Mouse (Mus musculus) adrenal gland, adult (tissue): ENCODE data around the gene Arpc5l.
A peak's percentile ranks its signal among the peaks of the same experiment; 100 is the strongest.

Experiments used
- DNase-seq, 2 experiments: peaks; one replicate each; pipeline ENCODE4 v3.0.0; 2022 to 2023; ENCODE audit warnings: low spot score in 1 of 2; ENCODE audit not compliant: inconsistent age in 2 of 2

Gene Arpc5l

DNA sequence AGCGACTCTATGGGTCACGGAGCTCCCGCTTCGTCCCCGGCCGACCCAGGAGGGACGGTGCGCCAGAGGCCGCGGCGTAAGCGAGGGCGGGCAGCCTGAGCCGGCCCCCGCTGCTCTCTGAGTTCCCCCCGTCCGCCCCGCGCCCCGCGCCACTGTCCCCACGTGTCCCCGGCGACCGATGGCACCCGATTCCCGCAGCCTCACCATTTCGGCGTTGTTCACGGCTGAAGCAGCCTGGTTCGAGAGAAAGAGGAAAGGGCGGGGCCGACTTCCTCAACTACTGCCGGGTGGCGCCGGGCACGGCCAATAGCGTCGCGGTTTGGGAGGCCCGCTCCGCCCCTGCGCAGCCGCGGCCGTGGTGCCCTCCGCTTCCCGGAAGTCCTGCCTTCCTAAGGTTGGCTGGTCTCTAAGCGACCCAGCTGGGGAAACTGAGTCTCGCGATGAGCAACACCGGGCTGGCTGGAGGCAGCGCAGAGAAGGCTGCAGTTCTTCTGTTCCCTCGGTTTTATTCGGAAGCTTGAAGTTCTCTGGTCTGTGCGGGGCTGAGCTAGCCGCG lies at the start of gene Arpc5l:
Arpc5l (plus strand) TSS at position 469 of the 556 bp plus-strand sequence.
- peak; percentile 94 to 97 for DNase-seq

DNA sequence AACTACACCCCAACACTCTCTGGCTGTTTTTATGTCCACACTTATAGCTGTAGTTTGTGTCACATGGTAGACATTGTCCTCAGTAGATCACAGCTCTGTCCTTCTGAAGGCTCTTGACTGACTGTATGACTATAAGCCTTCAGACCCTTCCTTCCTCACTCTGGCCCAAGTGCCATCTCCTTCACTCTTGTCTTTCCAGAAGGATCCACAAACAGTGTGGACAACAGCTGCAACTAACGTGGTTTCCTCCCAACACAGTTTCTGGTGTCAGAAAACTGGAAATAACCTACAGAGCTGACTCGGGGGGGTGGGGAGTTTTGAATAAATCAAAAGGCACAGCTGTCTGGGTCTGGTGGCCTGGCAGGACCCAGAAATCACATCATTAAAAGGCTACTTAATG lies 49.1 kb upstream of the Arpc5l start:
- DNase-seq = no peak

DNA sequence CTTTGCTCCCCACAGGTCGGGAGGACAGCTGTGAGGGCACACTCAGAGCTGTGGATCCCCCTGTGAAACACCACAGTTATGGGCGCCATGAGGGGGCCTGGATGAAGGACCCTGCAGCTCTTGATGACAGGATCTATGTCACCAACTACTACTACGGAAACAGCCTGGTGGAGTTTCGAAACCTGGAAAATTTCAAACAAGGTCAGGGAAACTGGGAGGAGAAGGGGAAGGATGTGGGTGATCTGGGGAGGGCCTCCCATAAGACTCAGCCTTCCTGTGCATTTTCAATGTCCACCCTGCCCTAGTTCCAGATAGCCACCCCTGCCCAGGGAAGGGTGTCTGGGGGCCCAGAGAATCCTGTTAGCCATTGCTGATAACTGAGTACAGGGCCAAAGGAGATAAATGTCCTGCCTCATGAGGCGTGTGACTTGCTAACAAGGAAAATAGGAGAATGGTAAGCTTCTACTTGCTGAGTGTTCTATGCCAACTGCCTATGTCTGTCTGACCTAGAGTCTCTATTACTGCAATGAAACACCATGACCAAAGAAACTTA lies 47.4 kb upstream of the Arpc5l start:
- DNase-seq = peak in 1 of 2 experiments; percentile 59

DNA sequence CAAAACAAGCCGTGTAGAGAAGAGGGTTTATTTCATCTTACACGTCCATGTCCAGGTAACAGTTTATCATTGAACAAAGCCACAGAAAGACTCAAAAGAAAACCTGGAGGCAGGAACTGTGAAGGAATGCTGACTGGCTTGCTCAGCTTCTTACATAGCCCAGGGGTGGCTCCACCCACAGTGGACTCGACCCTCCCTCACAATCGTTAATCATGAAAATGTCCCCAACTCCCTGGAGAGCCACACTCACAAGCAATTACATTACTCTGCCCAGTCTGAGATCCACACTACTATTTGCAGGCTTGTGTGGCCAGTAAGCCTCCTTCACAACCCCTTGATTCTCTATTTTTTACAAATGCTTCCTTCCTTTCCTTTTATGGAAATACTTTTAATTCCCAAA lies 41.0 kb upstream of the Arpc5l start:
- no peak for DNase-seq

DNA sequence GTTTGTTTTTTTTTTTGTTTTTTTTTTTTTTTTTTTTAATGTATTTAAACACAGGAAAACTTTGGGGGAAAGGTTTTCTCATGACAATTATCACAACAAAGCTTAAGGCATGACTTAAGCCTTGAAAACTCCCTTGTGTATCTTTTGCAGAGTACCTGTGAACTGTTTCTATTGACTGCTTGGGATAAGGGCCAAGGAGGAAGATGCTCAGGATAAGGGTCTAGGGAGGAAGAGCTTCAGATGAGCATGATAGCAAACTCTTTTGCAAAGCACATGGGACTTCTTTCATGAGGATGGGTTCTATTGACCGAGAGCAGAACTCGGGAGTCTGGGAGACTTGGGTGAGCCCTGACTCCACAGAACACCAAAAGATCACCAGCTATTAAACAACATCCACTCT lies 35.5 kb upstream of the Arpc5l start:
- no peak for DNase-seq

DNA sequence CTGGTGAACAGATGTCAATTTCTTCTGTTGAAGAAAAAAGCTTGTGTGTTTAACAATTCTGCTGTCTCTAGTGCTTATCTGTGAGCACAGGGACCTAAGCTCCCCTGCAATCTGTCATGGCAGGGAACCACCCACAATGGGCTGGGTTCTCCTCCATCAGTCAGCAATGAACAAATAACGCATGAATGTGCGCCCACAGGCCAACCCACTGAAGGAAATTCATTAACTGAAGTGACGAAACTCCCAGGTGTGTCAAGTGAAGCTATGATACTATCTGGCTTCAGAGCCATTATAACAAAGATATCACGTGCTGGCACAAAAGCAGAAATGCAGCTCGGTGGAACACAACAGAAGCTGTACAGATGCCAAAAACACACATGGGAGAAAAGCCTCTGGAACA lies 35.1 kb upstream of the Arpc5l start:
- no peak for DNase-seq

DNA sequence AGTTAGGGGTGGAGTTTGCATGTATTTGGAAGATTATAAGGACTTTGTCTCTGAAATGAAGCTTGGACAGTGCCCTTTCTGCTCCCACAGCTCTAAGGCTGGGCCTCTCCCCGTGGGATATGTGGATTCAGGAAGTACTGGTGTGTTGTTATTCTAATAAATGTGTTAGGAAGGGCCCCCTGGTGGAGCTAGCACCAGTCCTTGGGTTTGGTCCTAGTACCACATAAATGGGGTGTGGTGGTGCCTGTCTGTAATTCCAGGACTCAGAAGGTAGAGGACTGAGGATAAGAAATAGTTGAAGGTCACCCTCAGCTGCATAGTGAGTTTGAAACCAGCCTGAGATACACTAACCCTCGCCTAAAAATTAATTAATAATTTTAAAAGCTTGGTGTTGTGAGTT lies 31.9 kb upstream of the Arpc5l start:
- DNase-seq = peak in 1 of 2 experiments; percentile 53

DNA sequence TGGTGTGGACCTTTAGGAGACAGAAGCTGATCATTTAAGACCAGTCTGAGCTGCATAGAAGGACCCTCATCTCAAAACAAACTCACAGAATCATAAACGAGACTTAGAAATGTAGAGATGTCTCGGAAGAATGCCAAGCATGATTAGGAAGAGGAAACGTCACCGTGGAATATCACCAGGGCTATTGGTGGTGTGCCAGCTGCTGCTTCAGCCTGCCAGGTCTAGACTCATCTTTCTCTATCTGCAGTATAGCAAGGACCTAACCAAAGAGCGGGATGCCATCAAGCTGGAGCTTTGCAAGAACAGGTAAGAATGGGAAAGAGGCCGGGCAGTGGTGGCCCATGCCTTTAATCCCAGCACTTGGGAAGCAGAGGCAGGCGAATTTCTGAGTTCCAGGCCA lies 31.4 kb upstream of the Arpc5l start:
- peak; percentile 71 to 83 for DNase-seq

DNA sequence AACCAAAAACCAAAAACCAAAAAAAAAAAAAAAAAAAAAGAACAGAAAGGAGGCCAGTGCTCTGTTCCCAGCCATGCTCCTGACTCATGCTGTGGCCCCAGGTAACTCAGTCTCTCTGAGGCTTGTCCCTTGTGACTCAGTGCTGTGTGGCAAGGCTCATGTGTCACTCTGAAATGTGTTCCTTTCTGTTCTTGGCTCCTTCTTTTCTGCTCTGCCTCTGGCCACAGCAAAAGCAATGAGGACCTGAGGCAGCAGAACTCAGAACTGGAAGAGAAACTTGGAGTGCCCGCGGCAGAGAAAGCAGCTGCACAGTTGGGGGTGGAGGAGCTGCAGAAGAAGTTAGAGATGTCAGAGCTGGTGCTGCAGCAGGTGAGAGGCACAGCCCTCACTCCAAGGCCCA lies 31.0 kb upstream of the Arpc5l start:
- peak; percentile 64 to 71 for DNase-seq

DNA sequence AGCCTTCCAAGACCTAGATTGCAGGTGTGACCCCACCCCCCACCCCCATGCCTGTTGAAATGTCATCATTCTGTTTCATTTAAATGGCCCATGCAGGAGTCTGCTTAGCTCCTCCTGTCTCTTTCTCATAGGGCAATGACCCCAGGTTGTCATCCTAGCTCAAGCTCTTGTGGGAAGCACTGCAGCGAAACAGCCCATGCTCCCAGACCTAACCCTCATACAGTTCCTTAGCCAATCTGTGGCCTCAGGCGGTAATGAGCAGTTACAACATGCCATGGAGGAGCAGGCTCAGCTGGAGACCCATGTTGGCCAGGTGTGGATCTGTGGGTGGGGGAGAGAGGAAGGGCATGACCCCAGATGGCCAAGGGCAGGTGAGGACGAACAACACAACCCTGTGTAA lies 30.0 kb upstream of the Arpc5l start:
- no peak for DNase-seq

DNA sequence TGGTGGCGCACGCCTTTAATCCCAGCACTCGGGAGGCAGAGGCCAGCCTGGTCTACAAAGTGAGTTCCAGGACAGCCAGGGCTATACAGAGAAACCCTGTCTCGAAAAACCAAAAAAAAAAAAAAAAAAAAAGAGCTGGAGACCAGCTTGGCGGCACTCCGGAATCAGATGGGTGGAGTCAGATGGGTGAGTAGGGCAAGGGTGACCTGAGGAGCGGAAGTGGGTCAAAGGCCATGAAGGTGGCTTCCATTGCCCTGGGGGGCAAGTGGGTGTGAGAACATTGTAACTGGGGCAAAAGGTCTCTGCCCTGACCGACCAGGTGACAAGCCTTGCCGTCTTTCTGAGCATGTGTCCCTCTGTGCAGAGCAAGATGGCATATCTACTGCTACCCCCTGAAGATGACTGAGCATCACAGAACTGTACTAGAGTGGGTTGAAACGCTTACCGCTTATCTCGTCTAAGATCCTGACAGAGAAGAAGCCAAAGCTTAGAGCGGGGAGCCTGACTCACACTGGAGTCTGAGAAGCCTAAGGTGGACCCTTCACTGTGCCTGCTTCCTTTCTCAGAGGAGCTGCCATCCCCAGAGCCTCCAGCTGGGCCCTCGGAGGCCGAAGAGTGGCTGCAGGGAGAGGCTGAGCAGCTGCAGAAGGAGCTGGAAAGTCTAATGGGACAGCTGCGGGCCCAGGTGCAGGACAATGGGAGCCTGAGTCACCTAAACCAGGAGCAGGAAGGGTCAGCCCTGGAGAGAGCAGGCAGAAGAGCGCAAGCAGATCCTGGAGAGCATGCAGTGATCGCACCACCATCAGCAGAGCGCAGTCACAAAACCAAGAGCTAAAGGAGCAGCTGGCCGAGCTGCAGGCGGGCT lies 29.0 kb upstream of the Arpc5l start:
- DNase-seq = no peak

DNA sequence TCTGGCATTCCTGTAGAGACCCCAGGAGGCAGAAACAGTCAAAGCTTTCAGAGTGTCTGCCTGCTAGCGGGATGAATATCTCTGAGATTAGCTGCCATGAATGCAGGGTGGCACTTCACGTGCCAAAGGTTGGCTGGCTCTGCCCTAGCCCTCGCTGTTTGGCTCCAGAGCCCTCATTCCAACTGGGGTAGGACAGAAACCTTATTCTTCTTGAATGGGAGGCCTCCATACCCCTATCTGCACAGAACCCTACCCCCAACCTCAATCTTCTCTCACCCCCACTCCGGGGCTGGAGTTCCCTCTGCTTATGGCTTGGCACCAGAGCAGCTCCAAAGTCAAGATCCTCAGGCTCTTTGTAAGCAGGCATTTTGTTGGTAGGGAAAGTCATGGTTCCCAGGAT lies 27.3 kb upstream of the Arpc5l start:
- DNase-seq = no peak

DNA sequence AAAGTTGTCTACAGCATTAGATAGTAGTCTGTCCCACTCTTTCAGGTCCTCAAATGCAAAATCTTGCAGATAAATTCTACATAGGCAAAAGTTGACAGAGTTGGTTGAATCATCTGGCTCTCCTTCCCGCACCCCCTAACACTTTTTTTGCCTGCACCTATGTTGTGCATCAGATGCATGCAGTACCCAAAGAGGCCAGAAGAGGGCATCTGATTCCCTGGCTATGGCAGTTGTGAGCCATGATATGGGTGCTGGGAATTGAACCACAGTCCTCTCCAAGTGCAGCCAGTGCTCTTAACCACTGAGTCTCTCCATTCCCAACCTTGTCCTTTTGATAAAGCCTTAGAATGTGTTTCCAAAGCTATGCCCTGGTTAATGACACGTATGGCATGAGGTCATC lies 21.7 kb upstream of the Arpc5l start:
- DNase-seq = no peak

DNA sequence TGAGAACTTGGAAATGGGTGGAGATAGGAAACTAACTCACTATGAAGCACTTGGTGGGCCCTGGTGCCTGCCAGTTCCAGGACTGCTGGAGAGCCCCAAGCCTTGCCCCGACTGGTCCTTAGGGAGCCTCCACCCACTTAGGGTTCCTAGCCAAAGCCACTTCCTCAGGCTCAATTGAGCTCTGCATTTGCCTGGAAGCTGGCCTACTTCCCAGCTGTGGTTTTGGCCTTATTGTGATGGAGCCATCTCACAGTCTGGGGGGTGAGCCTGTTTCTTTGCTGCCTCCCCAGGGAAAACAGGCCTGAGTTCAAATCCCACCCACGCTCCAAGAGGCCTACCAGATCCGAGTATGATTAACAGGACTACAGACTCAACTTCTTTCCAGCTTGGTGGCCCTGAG lies 18.6 kb upstream of the Arpc5l start:
- peak in 1 of 2 experiments; percentile 47 for DNase-seq

DNA sequence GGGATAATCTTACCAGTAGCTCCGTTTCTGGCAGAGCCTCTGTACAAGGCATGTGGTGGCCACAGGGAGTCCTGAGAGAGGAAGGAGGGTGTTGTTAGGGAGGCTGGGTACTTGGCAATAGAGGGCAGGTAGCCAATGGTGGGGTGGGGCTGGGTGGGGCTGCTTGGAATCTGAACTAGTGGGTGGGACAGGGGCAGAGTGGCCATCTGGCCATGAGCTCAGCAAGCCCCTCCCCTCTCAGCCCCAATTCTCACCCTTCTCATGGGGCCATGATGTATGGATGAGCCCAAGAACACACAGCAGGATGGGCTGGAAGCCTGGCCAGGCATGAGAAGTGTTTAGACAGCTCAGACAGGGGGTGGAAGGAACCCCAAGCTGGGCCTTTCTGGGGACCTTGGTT lies 17.8 kb upstream of the Arpc5l start:
- DNase-seq = no peak

DNA sequence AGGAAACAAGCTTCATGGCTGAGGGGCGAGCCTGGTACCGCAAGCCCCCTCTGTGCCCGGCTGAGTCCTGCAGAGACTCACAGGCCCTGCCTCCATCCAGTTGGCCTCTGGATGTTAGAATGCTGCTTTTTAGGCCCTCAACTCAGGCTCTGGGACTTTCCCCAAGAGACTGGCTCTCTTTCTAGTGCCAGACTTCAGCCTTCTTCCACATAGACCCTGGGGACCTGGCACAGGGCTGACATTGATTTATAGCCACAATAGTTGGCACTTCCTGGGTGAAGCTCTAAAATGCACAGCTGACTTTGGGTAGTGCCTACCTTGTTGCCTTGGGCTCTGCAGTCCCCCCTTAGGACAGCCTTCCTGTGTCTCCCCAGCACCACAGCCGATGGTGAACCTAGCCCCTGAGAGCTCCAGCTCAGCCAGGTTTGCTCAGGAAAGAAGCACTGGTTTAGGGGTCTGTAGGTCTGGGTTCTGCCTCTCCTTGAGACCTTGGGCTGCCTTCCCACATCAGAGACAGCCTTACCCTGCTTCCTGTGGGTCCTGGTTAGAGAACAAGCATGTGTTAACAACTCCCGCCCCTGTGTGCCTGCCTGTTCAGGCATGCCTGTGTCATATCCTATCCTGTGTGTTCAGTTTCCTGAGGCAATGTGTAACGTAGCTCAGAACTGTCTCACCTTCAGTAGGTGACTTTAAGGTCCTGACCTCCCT lies 17.2 kb upstream of the Arpc5l start:
- DNase-seq = peak in 1 of 2 experiments; percentile 68

DNA sequence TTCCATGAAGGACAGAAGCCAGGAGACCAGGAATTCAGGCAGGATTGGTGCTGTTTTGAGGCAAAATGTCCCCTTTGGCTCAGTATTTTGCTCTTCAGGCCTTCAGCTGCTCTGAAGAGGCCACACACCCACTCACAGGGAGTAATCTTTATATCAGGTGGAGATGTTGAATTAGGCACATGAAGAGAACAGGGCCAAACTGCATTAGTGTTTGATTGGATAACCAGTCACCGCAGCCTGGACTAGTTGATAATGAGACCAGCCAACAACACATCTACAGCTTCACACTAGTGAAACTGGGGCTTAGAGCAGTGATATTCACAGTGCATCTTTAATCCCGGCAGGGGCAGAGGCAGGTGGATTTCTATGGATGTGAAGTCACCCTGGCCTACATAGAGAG lies 16.2 kb upstream of the Arpc5l start:
- DNase-seq = no peak

DNA sequence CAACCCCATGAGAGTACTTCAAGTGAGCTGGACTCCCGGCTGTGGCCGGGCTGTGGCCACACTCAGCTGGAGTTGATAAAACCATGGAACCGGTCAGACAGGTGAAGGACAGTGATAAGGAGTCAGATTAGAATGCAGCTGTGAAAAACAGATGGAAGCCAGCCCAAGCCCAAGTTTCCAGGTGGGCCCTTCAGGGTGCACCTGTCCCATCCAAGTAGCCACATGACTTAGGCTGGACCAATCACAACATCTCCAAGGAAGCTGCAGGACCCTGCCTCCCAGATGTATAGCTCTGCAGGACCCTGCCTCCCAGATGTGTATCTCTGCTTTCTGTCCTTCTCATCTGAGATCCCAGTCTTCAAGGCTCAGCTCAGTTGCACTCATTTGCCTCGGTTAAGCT lies 13.1 kb upstream of the Arpc5l start:
- DNase-seq = no peak

DNA sequence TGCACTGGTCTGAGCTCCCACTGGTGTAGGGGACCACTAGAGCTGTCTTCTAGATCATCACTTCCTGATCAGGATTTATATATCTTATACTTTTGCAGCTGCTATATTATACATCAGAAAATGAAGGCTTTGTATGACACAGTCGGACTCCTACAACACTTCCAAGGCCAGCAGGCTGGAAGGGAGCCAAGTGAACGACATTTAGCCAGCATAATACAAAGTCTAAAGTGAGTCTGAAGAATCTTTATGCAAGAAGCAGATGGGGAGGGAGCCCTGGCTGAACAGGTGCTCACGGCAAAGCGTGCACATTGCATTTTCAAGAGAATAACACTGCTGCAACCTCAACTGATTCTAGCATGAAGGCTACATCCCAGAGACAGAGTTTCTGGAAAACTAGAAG lies 12.7 kb upstream of the Arpc5l start:
- peak; percentile 84 to 91 for DNase-seq

DNA sequence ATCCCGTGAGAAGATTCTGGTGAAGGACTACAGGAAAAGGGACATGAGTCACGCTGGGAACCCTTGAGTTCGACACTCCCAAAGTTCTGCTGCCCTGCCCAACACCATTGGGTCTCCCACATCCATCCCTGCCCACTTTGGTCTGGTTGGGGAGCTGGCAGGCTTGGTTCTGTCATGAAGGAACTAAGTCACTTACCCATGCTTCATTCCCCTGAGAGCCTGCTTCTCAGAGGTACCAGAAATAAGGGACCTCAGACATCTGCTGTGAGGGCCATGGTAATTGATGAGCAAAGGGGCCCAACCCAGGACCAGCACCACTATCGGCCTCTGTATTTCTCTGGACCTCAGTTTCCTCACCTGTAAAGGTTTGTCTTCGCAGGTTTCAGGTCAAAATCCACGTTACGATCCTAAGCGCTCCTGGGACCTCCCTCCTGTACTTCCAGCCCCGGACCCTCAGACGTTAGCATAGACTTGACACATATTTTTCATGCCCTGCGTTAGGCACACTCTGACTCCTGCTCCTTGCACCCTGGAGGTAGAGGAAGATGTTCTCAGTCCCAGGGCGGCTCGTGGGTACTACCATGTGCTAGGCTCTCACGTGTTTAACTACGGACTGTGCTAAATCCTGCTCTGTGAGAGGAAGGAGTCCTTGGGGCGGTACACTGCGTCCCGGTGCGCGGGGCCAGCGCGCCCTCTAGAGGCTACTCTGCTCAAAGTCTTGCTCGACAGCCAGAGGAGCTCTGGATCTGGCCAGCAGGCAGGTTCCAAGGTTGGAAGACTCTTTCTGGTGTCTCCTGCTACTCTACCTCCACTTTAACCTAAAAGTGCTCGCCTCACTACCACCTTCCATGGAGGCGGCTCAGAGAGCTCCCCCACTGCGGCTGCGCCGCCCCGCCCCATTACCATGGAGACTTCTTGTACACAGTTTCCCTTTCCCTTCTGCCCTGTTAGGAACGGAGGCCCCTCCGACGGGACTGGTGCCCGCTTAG lies 7.5 kb upstream of the Arpc5l start, which contains the start of gene Wdr38:
Wdr38 (plus strand) TSS at position 91 of the 989 bp plus-strand sequence.
- peak; percentile 95 to 98 for DNase-seq
